Mouse (Mus musculus) T-helper 2 cell (primary cell): ENCODE results near the gene Dse.

Experiments used
- in situ Hi-C: fragments of 300-600 bp; cut with MboI, MseI; formaldehyde crosslinking; loops from one replicate; pipeline ENCODE4 v1.15.1; 2025; ENCODE audit warnings: high pct_unique_total_duplicates

Gene Dse

GRCm38 (mm10) chr10:34200689-34201088 is 6.8 kb downstream of the Dse start:
- in situ Hi-C loops: no loop called here

GRCm38 (mm10) chr10:34198574-34198973 is 8.9 kb downstream of the Dse start:
- in situ Hi-C loops: no loop called here

- in situ Hi-C loops: no loop called here
These were observed 9.5 kb downstream of the Dse start for GRCm38 (mm10) chr10:34198061-34198460.

- in situ Hi-C loops: no loop called here
These were observed 10.2 kb downstream of the Dse start for GRCm38 (mm10) chr10:34197269-34197668.

GRCm38 (mm10) chr10:34194957-34195356 is 12.6 kb downstream of the Dse start:
- in situ Hi-C loops: no loop called here

GRCm38 (mm10) chr10:34194503-34194902 is 13.0 kb downstream of the Dse start:
- in situ Hi-C loops: no loop called here

- in situ Hi-C loops: no loop called here
These were observed 20.8 kb downstream of the Dse start for GRCm38 (mm10) chr10:34186571-34187260.

GRCm38 (mm10) chr10:34185556-34185955 is 22.0 kb downstream of the Dse start:
- in situ Hi-C loops: no loop called here

GRCm38 (mm10) chr10:34184956-34185355 is 22.6 kb downstream of the Dse start:
- in situ Hi-C loops: no loop called here

- in situ Hi-C loops: no loop called here
These were observed 23.8 kb downstream of the Dse start for GRCm38 (mm10) chr10:34183731-34184130.

- in situ Hi-C loops: no loop called here
These were observed 31.5 kb downstream of the Dse start for GRCm38 (mm10) chr10:34175870-34176606.

GRCm38 (mm10) chr10:34172663-34173282 is 34.7 kb downstream of the Dse start:
- in situ Hi-C loops: no loop called here

GRCm38 (mm10) chr10:34171660-34172059 is 35.9 kb downstream of the Dse start:
- in situ Hi-C loops: no loop called here

- in situ Hi-C loops: no loop called here
These were observed 36.3 kb downstream of the Dse start for GRCm38 (mm10) chr10:34171191-34171590.

- in situ Hi-C loops: no loop called here
These were observed 40.5 kb downstream of the Dse start for GRCm38 (mm10) chr10:34166971-34167370.

GRCm38 (mm10) chr10:34155796-34156554 is 51.5 kb downstream of the Dse start:
- in situ Hi-C loops: no loop called here

GRCm38 (mm10) chr10:34151827-34152226 is 55.7 kb downstream of the Dse start:
- in situ Hi-C loops: no loop called here

GRCm38 (mm10) chr10:34150454-34150853 is 57.1 kb downstream of the Dse start:
- in situ Hi-C loops: no loop called here

GRCm38 (mm10) chr10:34149772-34150171 is 57.7 kb downstream of the Dse start:
- in situ Hi-C loops: no loop called here

- in situ Hi-C loops: no loop called here
These were observed 65.8 kb downstream of the Dse start for GRCm38 (mm10) chr10:34141693-34142092.

- in situ Hi-C loops: no loop called here
These were observed 67.7 kb downstream of the Dse start for GRCm38 (mm10) chr10:34139768-34140167.

- in situ Hi-C loops: no loop called here
These were observed 69.5 kb downstream of the Dse start for GRCm38 (mm10) chr10:34138027-34138426.
